Comparison of ENCODE assay signal across 8 mouse cellular contexts in genomic region chr17:87458911-87459749, GRCm38 (mm10). TPM values are rescaled to one million over a fixed set of nuclear protein-coding genes. Genes with fewer than 3 reads are reported as not detected.
DNase-seq lines count a peak whose midpoint lies in the region; ATAC-seq lines count a peak whose summit lies in the region.

No protein-coding gene starts in this region.

- WGBS in liver, embryonic 16.5 days (ENCODE audit: insufficient replicate concordance) = 6% methylated on average over 14 of the region's 17 CpGs

- no peaks in the 10 kb centered on the region for H3K36me3 ChIP-seq in liver, embryonic 16.5 days (ENCODE audit: control insufficient read depth, insufficient read depth)

- no peak overlapping the region; the same call in 1 of the 2 replicates for H3K9ac ChIP-seq in liver, embryonic 16.5 days (ENCODE audit: low read depth, low read length)

- H3K4me3 ChIP-seq in liver, embryonic 16.5 days (ENCODE audit: low read depth, low read length) = no peak overlapping the region

- peak; percentile 96 for DNase-seq in heart, adult 11 months
- no peak for DNase-seq in heart, adult 8-10 months (ENCODE audit: low spot score)
- peak; percentile 70 for DNase-seq in cerebellum, adult 9-11 months
- DNase-seq in gastrocnemius, adult 8-10 months (ENCODE audit: low spot score in 2 of 2) = peak; percentile 42 to 62
- DNase-seq in induced T-regulatory cell, adult 2 months (ENCODE audit: low read depth) = peak; percentile 39
- DNase-seq in neural tube, embryonic 10.5 days (ENCODE audit: extremely low spot score, low spot score) = peak; percentile 50
- DNase-seq in spleen, postnatal 10 days (ENCODE audit: low spot score in 2 of 2) = no peak

- no peaks in the 10 kb centered on the region for H3K9me3 ChIP-seq in liver, embryonic 16.5 days (replicated peaks; ENCODE audit: control insufficient read depth, low read length)

- peaks cover 10% of the 10 kb centered on the region for H3K4me1 ChIP-seq in liver, embryonic 16.5 days (ENCODE audit: control insufficient read depth, low read depth, low read length)

- peak overlapping the region; percentile 38 for H3K27ac ChIP-seq in liver, embryonic 16.5 days (ENCODE audit: low read length)

- ATAC-seq in liver, embryonic 16.5 days (ENCODE audit: low read depth) = peak; percentile 63

- peak overlapping the region; percentile 48 for H3K4me2 ChIP-seq in liver, embryonic 16.5 days (ENCODE audit: low read depth, low read length)

- H3K27me3 ChIP-seq in liver, embryonic 16.5 days (ENCODE audit: control insufficient read depth, insufficient read depth, low read depth, low read length) = no peaks in the 10 kb centered on the region; the same call in 1 of the 2 replicates

RNA-seq across cellular contexts. Expression of gene Calm2, which starts 12.4 kb away (rescaled TPM):
- 100 to 1,000 TPM; 143 to 158 (median 147) TPM for total RNA-seq in heart, adult 8-10 months (2022)
- 100 to 1,000 TPM; 155 to 194 (median 178) TPM for total RNA-seq in gastrocnemius, adult 8-10 months (2022)
- polyA plus RNA-seq in liver, embryonic 16.5 days (2015; fragmentation: Nextera tagmentation; extraction: Ambion mirVana) = 332 and 366 TPM in 2 replicates

RNA-seq across cellular contexts. Expression of gene Stpg4, which starts 31.6 kb away (rescaled TPM):
- not detected for total RNA-seq in heart, adult 8-10 months (2022)
- not detected for total RNA-seq in gastrocnemius, adult 8-10 months (2022)
- not detected in 2 replicates for polyA plus RNA-seq in liver, embryonic 16.5 days (2015; fragmentation: Nextera tagmentation; extraction: Ambion mirVana)

Comparison
In these comparisons a context has a peak if more than half of its experiments do, and no peak if none do; other contexts are left out.
1. DNase-seq: peak in heart, adult 11 months (single experiment), cerebellum, adult 9-11 months (single experiment), gastrocnemius, adult 8-10 months (2 of 2), induced T-regulatory cell, adult 2 months (single experiment) and neural tube, embryonic 10.5 days (single experiment); none in heart, adult 8-10 months (single experiment) and spleen, postnatal 10 days (0 of 2).